Mouse (Mus musculus) cerebellum, adult 2 months (tissue): ENCODE results near the gene Pkm.

Source experiments
- CTCF ChIP-seq: fragments of 200-500 bp; IDR thresholded peaks from 2 replicates; pipeline ENCODE4 v1.5.1; 2011; ENCODE audit warnings: low read depth, mild to moderate bottlenecking, control low read depth, low read length, moderate library complexity, borderline replicate concordance; ENCODE audit not compliant: insufficient read depth
- POLR2A ChIP-seq: fragments of 200-500 bp; IDR thresholded peaks from 2 replicates; pipeline ENCODE4 v1.6.1; 2011; ENCODE audit warnings: low read length, control low read depth, borderline replicate concordance; ENCODE audit not compliant: insufficient read depth

DNA sequence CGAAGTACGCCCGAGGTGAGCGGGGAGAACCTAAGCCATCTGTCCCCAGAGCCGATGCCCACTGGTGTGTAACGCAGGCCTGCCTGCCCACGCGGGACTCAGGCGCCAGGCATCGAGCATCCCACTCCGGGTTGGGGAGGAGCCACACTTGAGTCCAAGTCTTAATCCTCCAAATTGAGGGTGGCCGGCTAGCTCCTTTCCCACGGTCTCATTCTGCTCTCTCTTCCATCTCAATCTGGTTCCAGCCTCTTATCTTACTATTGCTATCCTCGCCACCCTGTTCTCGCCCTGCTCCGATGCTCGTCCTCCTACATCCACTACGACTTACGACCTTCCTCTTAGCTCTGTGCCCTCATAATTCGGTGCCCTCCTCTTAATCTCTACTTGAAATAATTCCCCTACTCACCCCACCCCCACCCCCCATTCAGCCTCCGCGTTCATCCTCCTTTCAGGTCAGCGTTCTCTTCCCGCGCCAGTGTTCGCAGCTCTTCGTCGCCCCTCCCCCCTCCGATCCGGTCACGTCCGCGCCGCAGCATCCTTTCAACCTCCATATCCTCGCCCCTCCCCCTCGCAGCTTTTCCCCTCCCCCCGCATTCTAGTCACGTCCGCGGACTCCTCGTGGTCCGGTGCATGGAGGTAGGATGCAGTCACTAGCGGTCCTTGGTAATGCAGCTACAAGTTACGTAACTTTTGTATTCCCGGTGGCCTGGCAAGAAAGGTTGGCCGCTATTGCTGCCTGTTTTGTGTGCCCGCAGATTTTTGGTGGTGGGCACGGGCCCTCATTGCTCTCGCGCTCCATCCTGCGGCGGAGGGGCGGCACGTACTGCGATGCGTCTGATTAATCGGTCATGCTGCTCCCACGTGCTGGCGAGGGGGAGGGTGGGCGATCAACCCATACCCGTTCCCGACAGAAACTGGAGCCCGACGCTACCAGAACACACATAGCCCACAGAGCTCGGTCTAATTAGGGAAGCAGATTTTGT is 758 bp downstream of the Pkm start:
- TF ChIP-seq CTCF (no peak), POLR2A (peak; percentile 42; the same call in 1 of the 2 replicates)
